Mouse (Mus musculus): ENCODE data around the gene Etnk2. TPM values are rescaled to one million over a fixed set of nuclear protein-coding genes. Genes with fewer than 3 reads are reported as not detected.
"Not testable (repeated sequence)": the region's sequence is repeated elsewhere in the genome, so short reads cannot be mapped to it uniquely, and the experiment has no call there.

Gene Etnk2
- 1 to 10 TPM; 1.2 to 1.4 TPM for total RNA-seq (2021)

GRCm38 (mm10) chr1:133363276-133364021 is at the start of gene Etnk2:
TSS of gene Etnk2 (plus strand) at chr1:133363572.
- DNase-seq, result peak; percentile 58 to 59

DNA sequence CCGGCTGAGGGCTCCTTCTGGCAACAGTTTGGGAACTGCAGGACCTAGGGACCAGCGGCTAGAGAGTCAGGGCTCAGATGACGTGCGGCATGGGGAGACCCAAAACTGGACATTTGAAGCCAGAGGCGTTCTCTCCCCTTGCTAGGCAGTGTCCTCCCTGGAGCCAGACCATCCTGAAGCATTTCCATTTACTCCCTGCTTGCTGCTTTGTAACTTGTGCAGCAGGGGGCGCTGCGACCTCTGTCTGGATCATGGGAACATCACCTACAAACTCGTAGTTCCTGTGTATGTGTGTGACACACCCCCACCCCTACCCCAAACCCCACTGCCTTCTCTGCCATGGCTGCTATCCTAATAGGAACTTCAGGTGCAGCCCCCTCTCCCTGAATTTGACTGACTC is 49.0 kb upstream of the Etnk2 start:
- DNase-seq, result peak; percentile 37 to 43

- DNase-seq, result no peak
Measured at GRCm38 (mm10) chr1:133315775-133316174, 47.6 kb upstream of the Etnk2 start.

GRCm38 (mm10) chr1:133316577-133316976 is 46.8 kb upstream of the Etnk2 start:
- no peak for DNase-seq

DNA sequence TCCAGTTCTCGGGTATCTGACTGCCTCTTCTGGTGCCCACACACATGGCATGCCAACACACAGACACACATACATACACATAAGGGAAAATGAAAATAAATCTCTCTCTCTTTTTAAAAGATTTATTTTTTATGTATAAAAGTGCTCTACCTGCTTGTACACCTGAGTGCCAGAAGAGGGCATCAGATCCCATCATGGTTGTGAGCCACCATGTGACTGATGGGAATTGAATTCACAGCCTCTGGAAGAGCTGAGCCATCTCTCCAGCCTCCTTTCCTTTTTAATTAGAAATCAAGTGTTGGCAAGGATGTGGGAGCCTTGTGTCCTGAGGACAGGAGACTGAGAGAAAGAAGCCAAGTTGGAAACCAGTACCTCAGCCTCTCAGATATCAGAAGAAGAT is 46.2 kb upstream of the Etnk2 start:
- DNase-seq, result no peak

DNA sequence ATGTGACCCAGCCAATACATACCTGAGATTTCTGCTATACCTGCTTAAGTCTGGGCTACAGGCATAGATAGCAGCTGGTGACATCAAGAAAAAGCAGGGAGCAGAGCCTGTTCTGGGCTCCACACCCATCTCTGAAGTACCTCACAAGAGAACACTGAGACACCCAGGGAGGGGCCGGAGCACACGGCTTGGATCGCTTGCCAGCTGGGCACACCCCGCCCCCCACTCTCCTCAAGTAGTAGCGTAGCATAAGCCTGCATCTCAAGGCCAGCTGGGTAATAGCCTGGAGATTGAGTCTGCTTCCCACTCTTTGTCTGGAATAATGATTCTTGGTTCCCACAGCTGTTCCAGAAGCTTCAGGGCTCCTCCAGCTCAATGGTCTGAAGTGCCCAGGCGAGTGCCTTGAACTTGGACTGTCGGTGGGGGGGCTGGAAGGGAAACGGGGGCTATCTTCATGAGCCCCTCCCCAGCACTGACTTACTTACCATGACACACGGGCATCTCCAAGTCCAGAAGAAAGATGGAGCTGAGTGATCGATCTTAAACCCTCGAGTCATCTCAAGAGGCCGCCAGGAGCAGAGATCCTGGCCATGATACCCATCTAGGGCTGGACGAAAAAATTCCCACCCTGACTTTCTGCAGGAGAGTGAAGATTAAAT is 42.0 kb upstream of the Etnk2 start, which contains the start of gene Kiss1:
Gene Kiss1 (plus strand): TSS at position 609 of the 659 bp plus-strand sequence.
- DNase-seq, result no peak

GRCm38 (mm10) chr1:133323333-133323732 is 40.0 kb upstream of the Etnk2 start:
- DNase-seq, result no peak

DNA sequence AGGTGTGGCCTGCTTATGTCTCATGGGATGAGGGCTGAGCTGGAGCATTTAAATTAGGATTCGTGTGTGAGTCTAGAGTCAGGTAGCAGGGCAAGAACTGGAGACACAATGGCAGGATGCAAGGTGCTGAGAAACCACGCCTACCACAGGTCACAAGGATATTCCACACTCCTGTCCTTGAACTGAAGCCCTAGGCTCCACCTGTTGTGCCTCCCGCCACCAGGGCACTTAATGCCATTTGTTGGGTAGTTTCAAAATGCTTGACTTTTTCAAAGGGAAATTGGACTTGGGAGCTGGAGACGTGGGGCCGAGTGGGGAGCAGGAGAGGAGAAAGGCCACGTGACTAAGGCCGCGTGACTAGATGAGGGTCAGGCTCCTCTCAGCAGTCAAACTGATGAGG is 37.4 kb upstream of the Etnk2 start:
- no peak for DNase-seq

- no peak for DNase-seq
Measured at GRCm38 (mm10) chr1:133327094-133327493, 36.3 kb upstream of the Etnk2 start.

GRCm38 (mm10) chr1:133328299-133328795 is 35.0 kb upstream of the Etnk2 start:
- no peak for DNase-seq

DNA sequence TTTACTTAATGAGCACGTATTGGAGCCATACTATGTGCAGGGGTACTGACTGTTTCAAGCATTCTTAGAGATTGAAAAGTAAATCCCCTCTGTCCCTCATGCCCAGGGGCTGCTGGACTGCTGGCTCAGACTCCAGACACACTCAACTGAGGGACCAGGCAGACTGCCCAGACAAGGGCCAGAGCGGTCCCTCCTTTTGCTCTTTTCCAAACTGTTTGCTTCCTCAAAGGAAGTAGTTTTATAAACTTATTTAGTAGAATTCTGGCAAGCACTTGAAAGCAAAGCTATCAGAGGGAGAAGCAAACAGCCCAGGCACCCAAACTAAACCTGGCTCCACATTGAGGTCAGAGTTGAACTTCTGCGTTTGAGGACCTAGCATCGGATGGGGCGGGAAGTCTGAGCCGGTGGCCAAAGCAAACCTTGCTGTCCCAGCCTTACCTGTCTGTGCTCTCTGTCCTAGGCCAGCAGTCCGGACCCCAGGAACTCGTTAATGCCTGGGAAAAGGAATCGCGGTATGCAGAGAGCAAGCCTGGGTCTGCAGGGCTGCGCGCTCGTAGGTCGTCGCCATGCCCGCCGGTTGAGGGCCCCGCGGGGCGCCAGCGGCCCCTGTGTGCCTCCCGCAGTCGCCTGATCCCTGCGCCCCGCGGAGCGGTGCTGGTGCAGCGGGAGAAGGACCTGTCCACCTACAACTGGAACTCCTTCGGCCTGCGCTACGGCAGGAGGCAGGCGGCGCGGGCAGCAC is 34.3 kb upstream of the Etnk2 start:
- DNase-seq, result no peak

- no peak for DNase-seq
Measured at GRCm38 (mm10) chr1:133329638-133329964, 33.8 kb upstream of the Etnk2 start.

DNA sequence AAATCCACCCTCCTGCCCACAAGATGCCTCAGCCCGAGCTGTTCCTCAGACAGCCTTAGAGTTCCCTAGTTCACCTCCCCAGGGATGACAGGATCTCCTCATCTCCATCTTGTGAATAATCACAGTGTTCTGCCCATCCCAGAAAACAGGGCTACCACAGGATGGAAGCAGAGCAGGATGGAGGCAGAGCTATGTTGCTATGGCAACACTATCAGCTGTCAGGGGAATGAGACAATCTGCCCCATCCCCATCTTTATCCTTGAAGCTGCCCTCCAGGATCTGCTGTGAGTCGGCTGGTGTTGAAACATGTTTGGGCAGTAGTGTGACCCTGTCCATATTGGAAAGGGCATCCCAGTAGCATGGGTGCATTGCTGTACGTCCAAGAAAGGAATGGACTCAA is 32.2 kb upstream of the Etnk2 start:
- no peak for DNase-seq

GRCm38 (mm10) chr1:133332656-133333430 is 30.5 kb upstream of the Etnk2 start:
- DNase-seq, result no peak

- no peak for DNase-seq
Measured at GRCm38 (mm10) chr1:133333937-133334336, 29.4 kb upstream of the Etnk2 start.

GRCm38 (mm10) chr1:133340403-133340802 is 23.0 kb upstream of the Etnk2 start:
- DNase-seq, result not testable (repeated sequence)

- no peak for DNase-seq
Measured at GRCm38 (mm10) chr1:133344357-133344756, 19.0 kb upstream of the Etnk2 start.

DNA sequence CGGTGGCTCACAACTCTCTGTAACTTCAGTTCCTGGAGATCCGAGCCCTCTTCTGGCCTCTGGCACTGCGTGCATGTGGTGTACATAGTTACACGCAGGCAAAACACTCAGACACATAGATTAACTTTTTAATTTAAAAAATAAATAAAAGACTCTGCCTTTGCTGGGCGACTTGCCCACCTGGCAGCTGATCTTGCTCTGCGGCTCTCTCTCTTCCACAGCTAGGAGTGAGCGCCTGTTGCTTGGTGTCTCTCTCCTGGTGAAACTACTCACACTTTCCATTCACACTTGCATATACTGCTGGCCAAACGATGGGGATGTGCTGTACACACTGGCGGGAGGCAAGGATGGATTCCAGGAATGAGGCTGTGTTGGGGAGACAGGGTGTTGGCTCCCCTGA is 16.8 kb upstream of the Etnk2 start:
- no peak for DNase-seq

DNA sequence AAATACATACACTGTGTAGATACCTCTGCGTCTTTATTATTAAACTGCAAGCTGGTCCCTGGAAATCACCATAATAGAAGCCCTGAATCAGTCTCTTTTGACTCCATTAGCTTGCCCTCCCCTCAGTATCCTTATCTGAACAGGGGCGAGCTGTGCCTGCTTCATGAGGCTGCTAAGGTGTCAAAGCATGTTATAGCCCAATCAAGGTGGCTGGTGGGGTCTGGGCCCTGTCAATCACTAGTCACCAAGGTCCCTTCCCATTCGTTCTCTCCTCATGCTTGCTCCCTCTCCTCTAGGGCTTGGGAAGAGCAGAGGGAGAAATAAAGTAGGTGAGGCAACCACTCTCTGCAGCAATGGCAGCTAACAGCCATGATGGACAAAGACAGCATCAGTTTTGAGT is 16.1 kb upstream of the Etnk2 start:
- DNase-seq, result no peak

DNA sequence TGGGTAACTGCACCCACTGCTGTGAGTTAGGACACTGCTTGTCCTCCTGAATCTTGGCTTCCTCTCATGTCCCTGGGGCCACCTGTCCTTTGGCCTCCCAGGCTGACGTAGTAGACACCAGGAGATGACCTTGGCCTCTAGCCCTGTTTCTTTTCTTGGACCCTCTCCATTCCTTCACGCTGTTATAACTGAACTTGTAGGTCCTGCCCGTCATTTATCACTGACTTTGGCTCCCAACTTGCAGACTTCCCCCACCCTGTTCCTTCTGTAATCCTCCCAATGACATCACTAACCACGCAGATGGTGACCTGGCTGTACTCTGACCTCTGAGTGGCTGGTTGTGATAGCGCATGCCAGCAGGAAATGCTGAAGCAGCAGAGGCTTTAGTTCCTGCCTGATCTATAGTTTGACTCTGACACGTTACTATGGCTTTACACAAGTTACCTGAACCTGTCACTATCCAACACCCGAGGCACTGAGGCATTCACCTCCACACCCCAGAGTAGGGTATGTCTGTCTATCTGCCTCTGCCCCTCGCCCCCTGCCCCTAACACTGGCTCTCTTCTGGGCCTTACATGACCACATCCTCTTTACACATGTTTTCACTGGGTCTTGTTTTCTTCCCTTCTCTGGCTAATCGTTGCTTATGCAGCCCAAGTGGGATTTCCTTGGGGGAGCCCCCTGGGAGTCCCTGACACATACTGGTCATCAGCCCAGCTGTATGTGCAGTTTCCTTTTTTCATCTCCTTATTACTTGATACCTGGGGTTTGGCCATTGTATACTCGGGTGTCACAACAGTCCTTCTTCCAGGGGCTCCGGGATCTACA is 15.5 kb upstream of the Etnk2 start:
- no peak for DNase-seq

DNA sequence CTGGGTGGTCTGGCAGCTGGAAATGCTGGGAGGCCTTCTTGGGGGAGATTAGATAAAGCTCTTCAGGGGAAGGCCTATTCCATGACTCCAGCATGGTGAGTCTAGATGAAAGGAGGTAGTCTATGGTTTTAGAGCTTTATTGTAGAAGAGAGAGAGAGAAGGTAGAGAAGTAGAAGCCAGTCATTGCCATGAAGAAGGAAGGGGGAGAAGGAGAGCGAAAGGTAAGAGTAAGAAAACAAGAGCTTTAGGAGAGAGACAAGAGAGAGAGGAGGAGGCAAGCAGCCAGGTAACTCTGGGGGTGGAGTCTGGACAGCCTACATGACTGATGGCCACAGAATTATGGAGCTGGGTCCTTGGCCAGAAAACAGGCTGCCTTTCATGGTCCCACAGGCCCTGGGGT is 13.2 kb upstream of the Etnk2 start, which contains the start of gene Ren1:
Gene Ren1 (plus strand): TSS at position 301 of the 400 bp plus-strand sequence.
- DNase-seq, result no peak
